Mouse (Mus musculus): ENCODE measurements around the gene Gm3532.
"Not testable (repeated sequence)": the region's sequence is repeated elsewhere in the genome, so short reads cannot be mapped to it uniquely, and the experiment has no call there.

Gene Gm3532
- long read RNA-seq, experiment 1, result 0 reads
- long read RNA-seq, experiment 2, result 0 reads

GRCm38 (mm10) chr14:5538196-5538595, at the start of gene Gm3532:
Gene Gm3532, plus strand, starts transcription at chr14:5538496.
- intact Hi-C loops (cut with DNase I), result not testable (repeated sequence)

GRCm38 (mm10) chr14:5501374-5501773, 36.9 kb upstream of the Gm3532 start, which contains the start of gene Gm3488:
Gene Gm3488, plus strand, starts transcription at chr14:5501674.
- intact Hi-C loops (cut with DNase I), result not testable (repeated sequence)
